Mouse (Mus musculus): ENCODE data around the gene Cdk2. TPM values are rescaled to one million over a fixed set of nuclear protein-coding genes. Genes with fewer than 3 reads are reported as not detected.

Gene Cdk2
- polyA plus RNA-seq (2016; fragmentation: Nextera tagmentation; extraction: Ambion mirVana): 124 and 130 TPM in 2 replicates

DNA sequence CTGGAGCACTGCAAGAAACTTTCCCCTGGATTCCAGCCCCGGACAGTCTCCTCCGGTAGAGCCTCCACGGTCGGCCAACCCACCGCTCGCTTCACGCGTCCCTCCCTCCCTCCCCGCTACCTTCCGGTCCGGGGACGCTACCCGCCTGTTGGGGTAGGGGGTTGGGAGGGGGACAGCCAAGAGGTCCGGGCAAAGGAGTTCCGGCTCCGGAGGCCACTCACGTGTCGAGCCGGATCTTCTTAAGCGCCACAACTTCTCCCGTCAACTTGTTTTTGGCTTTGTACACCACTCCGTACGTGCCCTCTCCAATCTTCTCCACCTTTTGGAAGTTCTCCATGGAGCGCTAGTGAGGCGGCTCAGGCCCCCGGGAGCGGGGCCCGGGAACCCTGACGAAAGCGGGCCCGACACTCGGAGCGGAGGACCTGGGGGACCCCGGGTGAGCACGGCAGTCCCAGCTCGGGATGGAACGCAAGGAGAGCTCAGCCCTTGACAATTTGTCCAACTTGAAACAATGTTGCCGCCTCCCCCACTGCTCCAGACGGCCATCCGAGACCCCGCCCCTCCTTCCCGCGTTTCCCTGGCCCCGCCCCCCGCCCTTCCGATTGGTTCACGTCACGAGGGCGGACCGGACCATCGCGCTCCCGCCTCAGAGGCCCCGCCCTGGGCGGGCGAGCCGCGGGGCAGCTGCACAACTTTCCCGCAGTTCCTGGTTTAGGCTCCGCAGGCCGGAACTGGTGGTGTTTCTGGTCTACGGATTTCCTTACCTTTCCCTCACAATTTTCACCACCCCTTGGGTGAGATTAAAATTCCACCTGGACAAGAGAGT is at the start of gene Cdk2:
TSS of gene Cdk2 (minus strand) at position 541 of the 826 bp plus-strand sequence.
- WGBS: under 1% methylated on average over 62 of the region's 62 CpGs
- H3K27ac ChIP-seq (replicated peaks): peak within 1 kb of the TSS; percentile 95

DNA sequence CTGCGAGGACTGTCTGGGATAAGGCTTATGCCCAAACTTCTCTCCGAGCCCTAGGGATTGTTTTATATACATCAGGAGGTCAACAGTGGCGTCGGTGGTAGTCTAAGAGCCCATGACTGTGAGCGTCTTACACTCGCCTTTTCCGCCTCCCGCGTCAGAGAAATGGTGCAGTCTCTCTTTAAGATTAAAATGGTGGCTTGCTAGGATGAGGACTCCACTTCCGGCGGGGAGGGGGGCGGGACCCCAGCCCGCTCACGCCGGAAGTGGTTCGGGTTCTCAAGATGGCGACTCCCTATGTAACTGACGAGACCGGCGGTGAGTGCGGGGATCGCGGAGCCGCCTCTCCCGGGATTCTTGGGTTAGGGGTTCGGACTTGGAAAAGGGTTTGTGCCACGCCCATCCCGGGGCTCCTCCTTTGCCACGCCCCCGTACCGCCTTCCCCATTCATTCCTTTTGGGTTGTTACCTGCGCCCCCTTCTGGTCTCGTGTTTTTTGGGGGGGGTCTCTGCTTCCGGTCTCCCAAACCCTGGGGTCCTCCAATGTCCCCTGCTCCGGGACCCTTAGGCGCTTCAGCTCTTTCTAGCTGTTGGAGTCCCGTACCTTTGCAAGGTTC is 43.5 kb upstream of the Cdk2 start:
- peak overlapping the region; percentile 94 for H3K27ac ChIP-seq (replicated peaks)
- DNase-seq (ENCODE audit: low spot score): peak; percentile 95
- WGBS: under 1% methylated on average over 37 of the region's 37 CpGs
- peak overlapping the region; percentile 74 for H3K4me3 ChIP-seq
- H3K9me3 ChIP-seq: no peaks in the 10 kb centered on the region
- H3K36me3 ChIP-seq (replicated peaks): peaks cover 20% of the 10 kb centered on the region
- H3K4me1 ChIP-seq: peaks cover 45% of the 10 kb centered on the region
- H3K27me3 ChIP-seq (replicated peaks; ENCODE audit: low read depth, poor library complexity, severe bottlenecking): peaks cover 32% of the 10 kb centered on the region

More for the DNA sequence above, at the start of gene Cdk2:
- Histone ChIP-seq H3K4me1 (peaks cover 33% of the 10 kb centered on the region), H3K9me3 (no peaks in the 10 kb centered on the region), H3K36me3 (replicated peaks) (peaks cover 38% of the 10 kb centered on the region), H3K27me3 (replicated peaks; ENCODE audit: low read depth, poor library complexity, severe bottlenecking) (0 out of 2 replicates have a peak, but pooled peaks cover 2% of the 10 kb centered on the region), H3K4me3 (peak within 1 kb of the TSS; percentile 89)
- DNase-seq (ENCODE audit: low spot score): peak; percentile 99

DNA sequence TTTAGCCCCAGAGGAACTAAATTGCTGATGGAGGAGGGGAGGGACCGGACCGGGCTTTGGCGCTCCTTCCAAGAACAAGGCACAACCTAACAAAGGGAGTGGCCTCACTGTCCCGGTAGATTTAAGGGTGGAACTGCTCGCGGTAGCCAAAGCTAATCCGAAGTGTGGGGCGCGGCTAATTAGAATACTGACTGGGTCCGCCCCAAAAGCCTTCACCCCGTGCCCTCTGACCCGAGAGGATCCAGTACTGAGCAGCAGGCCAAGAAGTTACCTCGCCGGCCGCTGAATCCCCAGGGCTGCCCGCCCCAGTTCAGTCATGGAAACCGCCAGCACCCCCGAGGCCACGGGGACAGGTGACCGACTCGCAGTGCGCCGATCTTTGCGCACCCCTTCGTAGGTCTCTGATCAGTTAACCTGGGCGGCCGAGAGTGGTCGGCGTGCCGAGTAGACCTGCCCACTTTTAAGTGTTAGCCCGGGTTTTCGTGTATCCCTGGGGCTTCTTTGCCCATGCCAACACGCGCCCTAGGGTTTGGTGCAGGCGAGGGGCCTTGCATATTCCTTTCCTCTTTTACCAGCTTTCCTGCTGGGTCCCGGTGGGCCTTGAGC is 42.9 kb upstream of the Cdk2 start, which contains the start of gene Pym1:
TSS of gene Pym1 (plus strand) at position 244 of the 606 bp plus-strand sequence.
- Histone ChIP-seq H3K4me3 (peak within 1 kb of the TSS; percentile 74), H3K36me3 (replicated peaks) (peaks cover 14% of the 10 kb centered on the region), H3K27ac (replicated peaks) (peak within 1 kb of the TSS; percentile 94), H3K9me3 (no peaks in the 10 kb centered on the region), H3K27me3 (replicated peaks; ENCODE audit: low read depth, poor library complexity, severe bottlenecking) (peaks cover 38% of the 10 kb centered on the region), H3K4me1 (peaks cover 51% of the 10 kb centered on the region)
- DNase-seq (ENCODE audit: low spot score): peak; percentile 82
- under 1% methylated on average over 36 of the region's 36 CpGs for WGBS

DNA sequence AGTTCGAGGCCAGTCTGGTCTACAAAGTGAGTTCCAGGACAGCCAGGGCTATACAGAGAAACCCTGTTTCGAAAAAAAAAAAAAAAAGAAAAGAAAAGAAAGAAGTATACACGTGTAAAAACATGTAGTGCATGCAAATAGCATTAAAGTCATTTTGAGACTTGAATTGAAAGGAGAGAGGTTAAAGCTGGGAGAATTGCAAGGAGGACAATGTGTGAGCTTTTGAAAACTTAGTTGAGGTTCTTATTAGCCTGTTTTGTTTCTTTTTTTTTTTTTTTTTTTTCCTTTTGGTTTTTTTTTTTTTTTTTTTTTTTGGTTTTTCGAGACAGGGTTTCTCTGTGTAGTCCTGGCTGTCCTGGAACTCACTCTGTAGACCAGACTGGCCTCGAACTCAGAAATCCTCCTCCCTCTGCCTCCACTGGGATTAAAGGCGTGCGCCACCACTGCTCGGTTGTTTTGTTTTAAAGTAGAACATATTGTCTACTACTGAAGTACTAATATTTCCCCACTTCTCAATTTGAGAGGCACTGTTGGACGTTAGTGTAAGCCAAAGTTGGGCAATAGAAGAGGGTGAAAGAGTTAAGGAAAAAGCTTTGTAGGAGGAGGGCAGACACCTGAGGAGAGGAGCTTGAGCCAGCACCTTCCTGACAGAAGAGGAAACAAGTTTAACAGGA is 42.3 kb upstream of the Cdk2 start:
- 31% methylated on average over 9 of the region's 9 CpGs for WGBS
- H3K36me3 ChIP-seq (replicated peaks): peaks cover 7% of the 10 kb centered on the region; the same call in 1 of the 2 replicates
- peak overlapping the region; percentile 74 for H3K4me3 ChIP-seq
- peak overlapping the region; percentile 94 for H3K27ac ChIP-seq (replicated peaks)
- peaks cover 53% of the 10 kb centered on the region for H3K4me1 ChIP-seq
- no peak for DNase-seq (ENCODE audit: low spot score)
- H3K9me3 ChIP-seq: no peaks in the 10 kb centered on the region
- H3K27me3 ChIP-seq (replicated peaks; ENCODE audit: low read depth, poor library complexity, severe bottlenecking): peaks cover 44% of the 10 kb centered on the region

DNA sequence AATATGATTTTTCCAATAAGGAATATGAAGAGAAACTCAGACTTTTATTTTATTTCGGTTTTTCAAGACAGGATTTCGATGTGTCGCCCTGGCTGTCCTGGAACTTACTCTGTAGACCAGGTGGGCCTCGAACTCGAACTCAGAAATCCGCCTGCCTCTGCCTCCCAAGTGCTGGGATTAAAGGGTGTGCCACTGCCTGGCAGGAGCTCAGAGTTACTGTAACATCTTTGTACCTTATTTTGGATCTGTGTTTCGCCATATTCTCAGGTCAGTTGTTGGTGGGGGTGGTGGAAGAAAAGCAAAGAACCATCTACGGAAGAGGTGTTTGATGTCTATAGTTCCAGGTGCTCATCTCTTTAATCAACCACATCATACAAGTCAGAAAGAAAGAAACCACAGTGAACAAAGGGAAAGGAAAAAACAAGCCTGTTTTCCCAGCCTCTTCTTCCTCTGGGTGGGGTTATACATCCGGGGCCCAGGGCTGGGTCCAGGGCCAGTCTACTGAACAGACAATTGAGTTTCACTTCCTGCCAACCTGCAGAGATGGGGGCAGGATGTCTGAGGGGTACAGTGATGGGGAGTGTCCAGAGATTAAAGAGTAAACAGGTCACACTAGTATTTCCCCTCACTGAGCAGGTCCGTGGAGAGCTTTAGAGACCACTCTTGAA is 41.2 kb upstream of the Cdk2 start:
- 0 out of 2 replicates have a peak, but pooled peaks cover 4% of the 10 kb centered on the region for H3K36me3 ChIP-seq (replicated peaks)
- no peak overlapping the region for H3K27ac ChIP-seq (replicated peaks)
- 92% methylated on average over 10 of the region's 10 CpGs for WGBS
- no peak overlapping the region for H3K4me3 ChIP-seq
- peaks cover 54% of the 10 kb centered on the region for H3K27me3 ChIP-seq (replicated peaks; ENCODE audit: low read depth, poor library complexity, severe bottlenecking)
- H3K9me3 ChIP-seq: no peaks in the 10 kb centered on the region
- peaks cover 53% of the 10 kb centered on the region for H3K4me1 ChIP-seq
- DNase-seq (ENCODE audit: low spot score): no peak

DNA sequence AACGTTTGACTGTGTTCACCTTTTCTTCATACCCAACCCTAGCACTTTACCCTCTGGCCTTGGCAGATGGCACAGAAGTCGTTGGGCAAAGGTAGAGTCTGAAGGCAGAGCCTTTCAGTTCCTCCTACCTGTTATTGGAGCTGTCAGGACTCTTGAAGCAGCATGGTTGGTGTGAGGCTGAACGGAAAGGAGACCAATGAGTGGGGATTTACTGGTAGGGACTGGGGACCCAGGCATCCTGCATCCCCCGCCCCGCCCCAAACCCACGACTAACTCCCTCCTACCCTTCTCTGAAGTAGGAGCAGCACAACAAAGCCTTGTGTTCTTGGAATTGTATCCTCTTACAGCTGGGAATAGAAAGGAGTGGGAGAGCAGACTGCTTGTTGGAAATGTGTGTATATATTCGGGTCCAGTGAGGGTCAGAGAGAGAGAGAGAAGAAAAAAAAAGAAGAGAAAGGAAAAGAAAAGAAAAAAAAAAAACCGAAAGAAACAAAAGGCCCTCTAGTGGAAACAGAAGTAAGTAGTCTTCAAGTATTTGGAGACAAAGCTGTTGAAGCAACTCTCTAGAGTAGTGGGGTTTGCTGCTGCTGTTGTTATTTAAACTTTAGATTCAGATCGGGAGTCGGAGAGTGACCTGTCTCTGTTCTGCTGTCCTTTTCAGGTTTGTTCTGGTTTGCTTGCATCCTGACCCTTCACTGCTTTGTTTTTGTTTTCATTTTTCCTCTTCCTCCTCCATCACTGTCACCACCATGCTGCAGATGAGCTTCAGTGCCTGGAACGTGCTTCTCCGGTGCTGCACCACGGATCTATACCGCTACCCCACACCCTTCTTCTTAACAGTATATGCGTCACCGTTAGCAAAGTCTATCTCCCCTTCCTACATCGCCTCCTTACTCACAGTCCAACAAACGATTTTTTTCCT is 40.1 kb upstream of the Cdk2 start, which contains the start of gene Dgka:
TSS of gene Dgka (minus strand) at position 176 of the 922 bp plus-strand sequence.
- DNase-seq (ENCODE audit: low spot score): peak; percentile 21
- no peaks in the 10 kb centered on the region for H3K9me3 ChIP-seq
- WGBS: 24% methylated on average over 18 of the region's 18 CpGs
- H3K4me1 ChIP-seq: peaks cover 47% of the 10 kb centered on the region
- H3K4me3 ChIP-seq: peak within 1 kb of the TSS; percentile 77
- peaks cover 58% of the 10 kb centered on the region for H3K27me3 ChIP-seq (replicated peaks; ENCODE audit: low read depth, poor library complexity, severe bottlenecking)
- peak within 1 kb of the TSS; percentile 81 for H3K27ac ChIP-seq (replicated peaks)
- no peaks in the 10 kb centered on the region for H3K36me3 ChIP-seq (replicated peaks)

DNA sequence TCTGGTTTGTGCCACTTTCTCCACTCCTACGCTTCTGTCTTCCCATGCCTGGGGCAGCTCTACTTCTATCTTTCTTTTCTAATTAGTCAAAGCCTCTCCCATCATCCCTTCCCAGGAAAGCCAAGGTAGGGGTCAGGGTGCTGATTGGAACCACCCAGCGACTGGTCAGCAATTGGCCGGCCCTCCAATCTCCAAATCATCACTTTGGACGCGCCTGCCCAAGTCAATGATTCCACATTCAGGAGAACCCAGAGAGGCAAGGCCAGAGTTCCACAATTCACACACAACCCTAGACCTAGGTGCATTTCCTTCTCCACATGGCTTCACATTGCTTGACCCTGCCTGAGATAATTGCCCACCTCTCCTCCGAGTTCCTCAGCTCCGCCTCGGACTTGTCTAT is 39.4 kb upstream of the Cdk2 start:
- no peak for DNase-seq (ENCODE audit: low spot score)
- Histone ChIP-seq H3K27ac (replicated peaks) (peak overlapping the region; percentile 81), H3K27me3 (replicated peaks; ENCODE audit: low read depth, poor library complexity, severe bottlenecking) (peaks cover 58% of the 10 kb centered on the region), H3K4me3 (peak overlapping the region; percentile 77), H3K4me1 (peaks cover 40% of the 10 kb centered on the region), H3K36me3 (replicated peaks) (no peaks in the 10 kb centered on the region), H3K9me3 (no peaks in the 10 kb centered on the region)
- WGBS: 12% methylated on average over 8 of the region's 8 CpGs

DNA sequence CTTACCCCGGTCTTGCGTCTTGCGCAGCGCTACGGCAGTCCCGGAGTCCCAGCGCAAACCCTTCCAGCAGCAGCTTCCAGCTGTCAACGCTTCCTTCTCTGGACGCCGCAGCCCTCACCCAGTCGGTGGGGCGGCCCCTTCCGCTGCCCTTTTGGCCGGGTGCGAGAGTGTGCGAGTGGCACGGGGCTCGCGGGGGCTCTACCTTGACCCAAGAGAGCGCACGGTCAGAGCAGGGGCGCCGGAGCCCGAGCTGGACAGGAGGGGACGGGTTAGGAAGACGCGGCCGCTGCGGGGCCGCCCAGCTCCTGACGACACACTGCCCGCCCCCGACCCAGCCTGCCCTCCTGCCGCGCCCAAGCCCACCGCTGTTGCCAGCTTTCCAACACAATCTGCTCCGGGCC is 39.0 kb upstream of the Cdk2 start:
- H3K27me3 ChIP-seq (replicated peaks; ENCODE audit: low read depth, poor library complexity, severe bottlenecking): peaks cover 58% of the 10 kb centered on the region
- WGBS: 1% methylated on average over 37 of the region's 37 CpGs
- peak; percentile 79 for DNase-seq (ENCODE audit: low spot score)
- H3K27ac ChIP-seq (replicated peaks): peak overlapping the region; percentile 81
- H3K9me3 ChIP-seq: no peaks in the 10 kb centered on the region
- no peaks in the 10 kb centered on the region for H3K36me3 ChIP-seq (replicated peaks)
- peaks cover 36% of the 10 kb centered on the region for H3K4me1 ChIP-seq
- peak overlapping the region; percentile 77 for H3K4me3 ChIP-seq

DNA sequence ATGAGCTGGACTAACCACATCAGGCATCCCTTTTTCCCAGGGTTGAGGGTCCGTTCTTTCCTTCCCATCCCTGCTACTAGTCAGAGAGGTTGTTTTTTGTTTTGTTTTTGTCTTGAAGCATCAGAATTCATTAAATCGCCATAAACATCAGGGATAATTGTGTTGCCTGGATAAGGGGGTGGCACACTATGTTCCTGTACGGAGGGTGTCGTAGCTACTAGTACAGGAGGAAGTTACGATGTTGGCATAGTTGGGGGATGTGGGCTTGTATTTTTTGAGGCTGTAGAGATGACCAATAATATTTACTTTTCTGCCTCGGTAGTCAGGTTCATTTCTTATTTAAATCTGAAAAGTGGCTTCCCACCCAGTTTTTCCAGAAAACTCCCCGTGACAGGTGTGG is 38.4 kb upstream of the Cdk2 start:
- no peak overlapping the region for H3K27ac ChIP-seq (replicated peaks)
- peaks cover 36% of the 10 kb centered on the region for H3K4me1 ChIP-seq
- H3K9me3 ChIP-seq: no peaks in the 10 kb centered on the region
- H3K27me3 ChIP-seq (replicated peaks; ENCODE audit: low read depth, poor library complexity, severe bottlenecking): peaks cover 58% of the 10 kb centered on the region
- 8% methylated on average over 7 of the region's 7 CpGs for WGBS
- H3K36me3 ChIP-seq (replicated peaks): no peaks in the 10 kb centered on the region
- peak overlapping the region; percentile 77 for H3K4me3 ChIP-seq
- DNase-seq (ENCODE audit: low spot score): no peak

DNA sequence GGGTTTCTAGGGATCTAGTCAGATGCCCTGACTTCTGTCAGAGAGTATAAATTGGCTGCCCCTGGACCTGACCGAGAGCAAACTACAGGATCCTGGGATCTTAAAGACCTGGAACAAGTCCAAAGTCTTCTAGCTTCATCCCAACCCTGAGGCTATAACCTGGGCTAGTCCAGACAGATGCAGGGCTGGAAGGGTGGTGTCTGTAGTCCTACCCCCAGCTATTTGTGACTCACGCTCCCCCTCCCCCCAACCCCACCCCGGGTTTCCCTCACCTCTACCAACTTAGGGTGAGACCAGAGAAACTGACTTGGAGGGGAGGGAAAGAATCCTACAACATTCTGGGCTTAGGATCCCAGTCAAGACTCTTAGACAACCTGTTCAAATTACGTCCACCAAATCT is 37.8 kb upstream of the Cdk2 start:
- Histone ChIP-seq H3K27me3 (replicated peaks; ENCODE audit: low read depth, poor library complexity, severe bottlenecking) (peaks cover 58% of the 10 kb centered on the region), H3K4me3 (peak overlapping the region; percentile 77), H3K9me3 (no peaks in the 10 kb centered on the region), H3K36me3 (replicated peaks) (no peaks in the 10 kb centered on the region), H3K4me1 (peaks cover 36% of the 10 kb centered on the region), H3K27ac (replicated peaks) (no peak overlapping the region)
- peak; percentile 13 for DNase-seq (ENCODE audit: low spot score)
- WGBS: 45% methylated on average over 4 of the region's 4 CpGs

DNA sequence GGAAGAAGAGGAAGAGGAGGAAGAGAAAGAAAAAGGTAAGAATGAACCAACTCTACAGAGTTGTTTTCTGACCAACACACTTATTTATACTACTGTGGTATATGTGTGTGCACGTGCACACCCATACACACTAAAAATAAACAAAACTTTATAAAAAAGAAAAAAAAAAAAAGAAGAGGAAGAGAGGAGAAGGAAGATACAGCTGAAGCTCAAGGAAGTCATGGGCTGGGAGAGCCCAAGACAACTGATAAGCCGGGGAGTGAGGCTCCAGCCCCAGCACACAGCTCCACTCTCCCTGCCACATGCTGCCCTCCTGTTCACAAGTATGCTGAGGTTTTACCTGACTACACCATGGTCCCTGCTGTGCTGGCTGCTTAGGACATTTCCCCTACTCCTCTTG is 35.5 kb upstream of the Cdk2 start:
- H3K4me3 ChIP-seq: no peak overlapping the region
- no peaks in the 10 kb centered on the region for H3K36me3 ChIP-seq (replicated peaks)
- 58% methylated on average over 2 of the region's 2 CpGs for WGBS
- H3K9me3 ChIP-seq: no peaks in the 10 kb centered on the region
- H3K27me3 ChIP-seq (replicated peaks; ENCODE audit: low read depth, poor library complexity, severe bottlenecking): peaks cover 49% of the 10 kb centered on the region
- no peak for DNase-seq (ENCODE audit: low spot score)
- H3K27ac ChIP-seq (replicated peaks): no peak overlapping the region
- peaks cover 38% of the 10 kb centered on the region for H3K4me1 ChIP-seq

Data from embryonic facial prominence, embryonic 10.5 days (tissue).